Mouse (Mus musculus) ES-E14 (cell line): Measurements from ENCODE around the gene Agrn.

Experiments used
- CHD2 ChIP-seq: IDR thresholded peaks from 2 replicates; pipeline ENCODE4 v1.6.1; 2014; ENCODE audit warnings: mild to moderate bottlenecking, low read depth, low read length, inconsistent platforms
- HCFC1 ChIP-seq: IDR thresholded peaks from 2 replicates; pipeline ENCODE4 v1.6.1; 2012; ENCODE audit warnings: low read length, inconsistent platforms, borderline replicate concordance; ENCODE audit not compliant: insufficient read depth
- MAFK ChIP-seq: IDR thresholded peaks from 2 replicates; pipeline ENCODE4 v1.6.1; 2014; ENCODE audit warnings: mild to moderate bottlenecking, low read depth, low read length, inconsistent platforms; ENCODE audit not compliant: insufficient read depth
- ZC3H11A ChIP-seq: IDR thresholded peaks from 2 replicates; pipeline ENCODE4 v1.6.1; 2012; ENCODE audit warnings: low read depth, mild to moderate bottlenecking, inconsistent platforms, low read length, borderline replicate concordance
- ZNF384 ChIP-seq: IDR thresholded peaks from 2 replicates; pipeline ENCODE4 v1.6.1; 2012; ENCODE audit warnings: low read depth, low read length, inconsistent platforms

GRCm38 (mm10) chr4:156197829-156198205, 529 bp upstream of the Agrn start:
- TF ChIP-seq MAFK (no peak), ZNF384 (no peak), ZC3H11A (no peak), HCFC1 (no peak), CHD2 (no peak)
